Mouse (Mus musculus) spleen, adult 12 weeks (tissue): ENCODE measurements around the gene Lipe.
A peak's percentile ranks its signal among the peaks of the same experiment; 100 is the strongest.

Source experiments
- DNase-seq: peaks from one replicate; pipeline ENCODE4 v3.0.0; 2022; ENCODE audit warnings: low spot score

The Lipe gene

GRCm38 (mm10) chr7:25363151-25363550 lies 35.4 kb downstream of the Lipe start:
- no peak for DNase-seq

GRCm38 (mm10) chr7:25358721-25359206 lies 39.7 kb downstream of the Lipe start:
- DNase-seq: no peak

- DNase-seq: no peak
These were observed 49.6 kb downstream of the Lipe start for GRCm38 (mm10) chr7:25348861-25349260.

GRCm38 (mm10) chr7:25341000-25341784 lies 57.3 kb downstream of the Lipe start:
- DNase-seq: no peak

- DNase-seq: no peak
These were observed 59.2 kb downstream of the Lipe start for GRCm38 (mm10) chr7:25339329-25339728.

- no peak for DNase-seq
These were observed 64.0 kb downstream of the Lipe start for GRCm38 (mm10) chr7:25334472-25334871.

- peak; percentile 59 for DNase-seq
These were observed 64.8 kb downstream of the Lipe start for GRCm38 (mm10) chr7:25333596-25334307.
